Mouse (Mus musculus): ENCODE measurements around the gene Enpp5. TPM values are rescaled to one million over a fixed set of nuclear protein-coding genes. Genes with fewer than 3 reads are reported as not detected.
A peak's percentile ranks its signal among the peaks of the same experiment; 100 is the strongest.

The Enpp5 gene
- total and polyA plus RNA-seq, 2 experiments from 2014 or later: 7.3 to 11.9 TPM

DNA sequence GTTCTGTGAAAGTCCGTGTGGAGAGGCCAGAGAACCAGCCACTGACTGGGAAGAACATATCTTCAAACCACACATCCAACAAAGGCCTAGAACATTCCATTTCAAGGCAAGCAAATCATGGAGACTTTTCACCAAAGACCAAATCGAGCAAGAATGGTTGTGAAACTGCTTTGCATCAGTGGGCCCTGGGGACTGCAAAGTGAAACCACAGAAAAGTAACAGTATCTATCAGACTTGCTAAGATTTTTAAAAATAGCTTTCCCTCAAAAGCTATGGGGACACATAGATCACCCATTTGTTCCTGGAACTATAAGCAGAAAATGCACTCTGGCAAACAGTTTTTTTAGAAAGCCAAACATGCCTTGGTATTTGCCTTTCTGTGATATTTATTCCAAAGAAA lies 12.3 kb downstream of the Enpp5 start:
- ATAC-seq (ENCODE audit: insufficient read depth, low read depth) (no peak), DNase-seq (ENCODE audit: low spot score) (no peak)
- Histone ChIP-seq H3K9me3 (replicated peaks; ENCODE audit: control insufficient read depth, low read length) (no peaks in the 10 kb centered on the region), H3K9ac (replicated peaks; ENCODE audit: low read depth, low read length) (no peak overlapping the region), H3K27me3 (ENCODE audit: control insufficient read depth, insufficient read depth, low read length) (no peaks in the 10 kb centered on the region), H3K36me3 (replicated peaks; ENCODE audit: control insufficient read depth, insufficient read depth, low read length) (no peaks in the 10 kb centered on the region), H3K4me2 (ENCODE audit: low read depth, low read length) (no peak overlapping the region), H3K4me3 (ENCODE audit: low read depth, low read length) (no peak overlapping the region), H3K27ac (ENCODE audit: low read depth) (no peak overlapping the region), H3K4me1 (ENCODE audit: control insufficient read depth, insufficient read depth) (no peaks in the 10 kb centered on the region)
- TF ChIP-seq CTCF (IDR thresholded peaks at IDR 0.05; ENCODE audit: low read depth) (no peak), EP300 (IDR thresholded peaks at IDR 0.05; ENCODE audit: low read depth) (no peak)
- 63% methylated on average over 2 of the region's 2 CpGs for WGBS

DNA sequence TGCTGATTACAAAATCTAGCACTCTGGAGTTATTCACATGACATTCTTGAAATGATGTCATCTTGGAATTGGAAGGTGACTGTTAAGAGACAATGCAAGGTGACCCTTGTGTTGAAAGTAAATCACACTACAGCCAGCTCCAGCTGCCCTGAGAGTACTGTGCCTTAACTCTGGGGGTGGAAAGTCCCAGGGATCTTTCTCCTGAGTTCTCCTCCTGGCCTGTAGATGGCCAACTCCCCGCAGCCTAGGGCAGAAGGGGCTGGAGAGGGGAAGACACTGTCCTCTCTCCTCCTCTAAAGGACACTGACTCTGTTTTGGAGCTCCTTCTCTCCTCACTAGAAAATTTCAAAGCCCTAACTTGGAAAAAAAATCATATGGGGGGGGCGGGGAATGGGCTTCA lies 12.9 kb downstream of the Enpp5 start:
- Histone ChIP-seq H3K9me3 (replicated peaks; ENCODE audit: control insufficient read depth, low read length) (no peaks in the 10 kb centered on the region), H3K4me2 (ENCODE audit: low read depth, low read length) (no peak overlapping the region), H3K9ac (replicated peaks; ENCODE audit: low read depth, low read length) (no peak overlapping the region), H3K4me1 (ENCODE audit: control insufficient read depth, insufficient read depth) (no peaks in the 10 kb centered on the region), H3K36me3 (replicated peaks; ENCODE audit: control insufficient read depth, insufficient read depth, low read length) (no peaks in the 10 kb centered on the region), H3K4me3 (ENCODE audit: low read depth, low read length) (no peak overlapping the region), H3K27me3 (ENCODE audit: control insufficient read depth, insufficient read depth, low read length) (no peaks in the 10 kb centered on the region), H3K27ac (ENCODE audit: low read depth) (no peak overlapping the region)
- TF ChIP-seq EP300 (IDR thresholded peaks at IDR 0.05; ENCODE audit: low read depth) (no peak), CTCF (IDR thresholded peaks at IDR 0.05; ENCODE audit: low read depth) (peak; percentile 34)
- WGBS: 36% methylated on average over 2 of the region's 2 CpGs
- ATAC-seq (ENCODE audit: insufficient read depth, low read depth): no peak
- peak; percentile 18 for DNase-seq (ENCODE audit: low spot score)

DNA sequence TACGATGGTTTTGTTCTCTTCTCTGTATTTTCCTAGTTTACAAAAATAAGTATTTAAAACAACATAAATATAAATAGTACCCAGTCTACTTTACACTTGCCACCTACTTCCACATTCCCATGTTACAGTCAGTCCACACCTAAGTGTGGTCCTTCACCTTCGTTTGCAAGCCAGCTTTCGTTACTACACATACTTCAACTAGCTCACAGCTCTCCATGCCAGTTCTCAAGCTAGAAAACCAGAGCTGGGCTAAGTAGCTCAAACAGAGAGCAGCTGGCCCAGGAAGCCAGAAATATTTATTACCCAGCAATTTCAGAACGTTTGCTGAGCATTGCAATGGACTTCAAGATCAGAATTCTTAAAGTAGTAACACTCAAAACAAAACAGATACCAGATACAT lies 21.9 kb downstream of the Enpp5 start:
- Histone ChIP-seq H3K9me3 (replicated peaks; ENCODE audit: control insufficient read depth, low read length) (no peaks in the 10 kb centered on the region), H3K4me2 (ENCODE audit: low read depth, low read length) (no peak overlapping the region), H3K27me3 (ENCODE audit: control insufficient read depth, insufficient read depth, low read length) (no peaks in the 10 kb centered on the region), H3K4me1 (ENCODE audit: control insufficient read depth, insufficient read depth) (no peaks in the 10 kb centered on the region), H3K36me3 (replicated peaks; ENCODE audit: control insufficient read depth, insufficient read depth, low read length) (peaks cover 7% of the 10 kb centered on the region; the same call in 1 of the 2 replicates), H3K4me3 (ENCODE audit: low read depth, low read length) (no peak overlapping the region), H3K27ac (ENCODE audit: low read depth) (no peak overlapping the region), H3K9ac (replicated peaks; ENCODE audit: low read depth, low read length) (no peak overlapping the region)
- no peak for TF ChIP-seq EP300 (IDR thresholded peaks at IDR 0.05; ENCODE audit: low read depth)
- no peak for TF ChIP-seq CTCF (IDR thresholded peaks at IDR 0.05; ENCODE audit: low read depth)
- ATAC-seq (ENCODE audit: insufficient read depth, low read depth) (no peak), DNase-seq (ENCODE audit: low spot score) (no peak)
- 72% methylated on average over 4 of the region's 4 CpGs for WGBS

DNA sequence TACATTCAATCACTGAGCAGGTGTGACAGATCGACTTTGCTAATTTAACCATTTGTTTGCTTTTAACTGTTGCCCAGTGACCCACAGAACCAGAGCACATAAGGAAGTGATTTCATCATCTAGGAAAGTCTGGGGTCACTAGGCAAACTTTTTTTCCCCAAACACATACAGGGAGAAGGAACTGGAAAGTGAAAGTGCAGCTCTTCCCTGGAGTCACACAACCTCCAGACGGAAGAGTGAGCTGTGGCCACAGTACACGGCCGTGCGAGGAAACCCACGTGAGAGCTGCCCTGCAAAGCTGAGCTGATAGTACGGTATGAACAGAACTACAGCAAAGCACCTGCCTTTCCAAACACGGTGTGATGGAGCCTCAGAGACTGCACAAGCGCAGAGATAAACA lies 22.3 kb downstream of the Enpp5 start:
- Histone ChIP-seq H3K27me3 (ENCODE audit: control insufficient read depth, insufficient read depth, low read length) (no peaks in the 10 kb centered on the region), H3K4me3 (ENCODE audit: low read depth, low read length) (no peak overlapping the region), H3K4me1 (ENCODE audit: control insufficient read depth, insufficient read depth) (no peaks in the 10 kb centered on the region), H3K4me2 (ENCODE audit: low read depth, low read length) (no peak overlapping the region), H3K9me3 (replicated peaks; ENCODE audit: control insufficient read depth, low read length) (no peaks in the 10 kb centered on the region), H3K27ac (ENCODE audit: low read depth) (no peak overlapping the region), H3K9ac (replicated peaks; ENCODE audit: low read depth, low read length) (no peak overlapping the region), H3K36me3 (replicated peaks; ENCODE audit: control insufficient read depth, insufficient read depth, low read length) (peaks cover 7% of the 10 kb centered on the region; the same call in 1 of the 2 replicates)
- WGBS: 64% methylated on average over 9 of the region's 9 CpGs
- no peak for ATAC-seq (ENCODE audit: insufficient read depth, low read depth)
- no peak for TF ChIP-seq EP300 (IDR thresholded peaks at IDR 0.05; ENCODE audit: low read depth)
- no peak for TF ChIP-seq CTCF (IDR thresholded peaks at IDR 0.05; ENCODE audit: low read depth)
- no peak for DNase-seq (ENCODE audit: low spot score)

DNA sequence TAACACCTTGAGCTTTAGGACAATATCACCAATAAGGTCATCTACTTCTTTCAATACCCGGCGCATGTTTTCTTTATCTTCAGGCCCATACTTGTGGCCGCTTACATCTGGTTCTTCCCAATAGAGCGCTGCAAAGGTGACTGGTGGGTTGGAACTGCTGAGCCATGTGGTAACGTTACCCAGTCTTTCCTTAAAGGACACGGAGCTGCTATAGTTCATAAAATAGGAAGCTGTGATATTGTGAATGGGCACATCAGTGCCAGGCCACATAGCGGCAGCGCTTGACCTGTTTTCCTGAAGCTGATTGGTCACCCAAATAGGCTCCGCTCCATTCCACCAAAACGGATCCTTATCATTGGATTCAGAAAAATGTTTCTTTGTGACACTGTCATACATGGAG lies 23.3 kb downstream of the Enpp5 start:
- no peak for DNase-seq (ENCODE audit: low spot score)
- Histone ChIP-seq H3K36me3 (replicated peaks; ENCODE audit: control insufficient read depth, insufficient read depth, low read length) (peaks cover 7% of the 10 kb centered on the region; the same call in 1 of the 2 replicates), H3K4me3 (ENCODE audit: low read depth, low read length) (no peak overlapping the region)

More for the DNA sequence above, 23.3 kb downstream of the Enpp5 start:
- H3K9ac ChIP-seq (replicated peaks; ENCODE audit: low read depth, low read length): no peak overlapping the region
- no peak for ATAC-seq (ENCODE audit: insufficient read depth, low read depth)
- TF ChIP-seq EP300 (IDR thresholded peaks at IDR 0.05; ENCODE audit: low read depth): no peak
- TF ChIP-seq CTCF (IDR thresholded peaks at IDR 0.05; ENCODE audit: low read depth): no peak
- no peaks in the 10 kb centered on the region for H3K9me3 ChIP-seq (replicated peaks; ENCODE audit: control insufficient read depth, low read length)
- no peaks in the 10 kb centered on the region for H3K27me3 ChIP-seq (ENCODE audit: control insufficient read depth, insufficient read depth, low read length)
- H3K27ac ChIP-seq (ENCODE audit: low read depth): no peak overlapping the region
- H3K4me2 ChIP-seq (ENCODE audit: low read depth, low read length): no peak overlapping the region
- no peaks in the 10 kb centered on the region for H3K4me1 ChIP-seq (ENCODE audit: control insufficient read depth, insufficient read depth)
- WGBS: 91% methylated on average over 10 of the region's 10 CpGs

All from heart, postnatal 0 days (tissue).